Mouse (Mus musculus): Measurements from ENCODE around the gene Strap.

GRCm38 (mm10) chr6:137760966-137761365 is 26.1 kb downstream of the Strap start:
- TF ChIP-seq EP300 (IDR thresholded peaks at IDR 0.05; ENCODE audit: low read depth), result no peak
- no peak for TF ChIP-seq CTCF (IDR thresholded peaks at IDR 0.05; ENCODE audit: low read depth)

All from liver, embryonic 14.5 days (tissue).